19 mouse cellular contexts compared by ENCODE assay signal in the genomic region with DNA sequence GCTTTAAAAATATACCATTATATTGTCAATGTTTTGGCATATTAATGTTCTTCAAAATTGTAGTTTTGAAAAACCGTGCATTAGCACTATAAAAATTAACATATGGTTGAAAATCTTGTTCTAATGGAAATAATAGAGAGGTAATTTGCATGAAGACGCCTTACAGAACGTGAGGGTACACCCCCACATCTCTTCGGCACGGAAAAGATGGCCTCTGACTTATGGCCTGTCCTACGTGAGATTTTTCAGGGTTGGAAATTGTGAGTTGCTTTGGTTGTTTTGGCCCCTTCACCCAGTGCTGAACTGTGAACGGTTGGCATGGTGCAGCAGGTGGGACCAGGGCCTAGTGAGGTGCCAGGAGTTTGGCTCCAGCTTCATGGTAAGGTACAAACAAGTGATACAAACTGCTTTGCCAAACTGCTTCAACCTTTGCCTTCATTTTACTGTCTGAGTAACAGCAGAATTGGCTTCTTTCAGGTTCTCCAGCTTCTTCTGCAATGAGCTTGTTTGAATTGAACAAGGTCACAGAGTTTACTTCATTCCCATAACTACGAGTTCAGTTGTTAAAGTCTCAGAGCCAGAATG.
DNase-seq lines count a peak whose midpoint lies in the region; ATAC-seq and TF ChIP-seq lines count a peak whose summit lies in the region.
"Had no signal": no experiment of that assay in that cellular context is flagged by ENCODE, and none has a peak within 500 bp of the region (broad histone marks: within the 10 kb centered on the region; RNA-seq: fewer than 3 reads in every experiment).

No protein-coding gene starts in this region.

- H3K4me1 ChIP-seq in hindbrain, postnatal 0 days (ENCODE audit: insufficient read depth, low read length), result peaks cover 4% of the 10 kb centered on the region; the same call in 1 of the 2 replicates
- peaks cover 17% of the 10 kb centered on the region for H3K4me1 ChIP-seq in hindbrain, embryonic 12.5 days
- peaks cover 5% of the 10 kb centered on the region; the same call in 1 of the 2 replicates for H3K4me1 ChIP-seq in kidney, embryonic 16.5 days (ENCODE audit: insufficient read depth, low read length)
- peaks cover 5% of the 10 kb centered on the region; the same call in 1 of the 2 replicates for H3K4me1 ChIP-seq in small intestine, adult 2 months (ENCODE audit: control insufficient read depth, insufficient read depth, insufficient read length, low read length)
- H3K4me1 ChIP-seq: heart, embryonic 10.5 days had no signal

- H3K9ac ChIP-seq in hindbrain, postnatal 0 days (replicated peaks; ENCODE audit: low read length), result no peak overlapping the region
- no peak overlapping the region for H3K9ac ChIP-seq in hindbrain, embryonic 12.5 days
- no peak overlapping the region for H3K9ac ChIP-seq in kidney, embryonic 16.5 days (replicated peaks; ENCODE audit: low read length)

- no peak for ATAC-seq in hindbrain, postnatal 0 days
- ATAC-seq in hindbrain, embryonic 12.5 days (ENCODE audit: low FRiP score), result no peak
- ATAC-seq in kidney, embryonic 16.5 days (ENCODE audit: low FRiP score, low TSS enrichment), result no peak
- peak; percentile 57 for ATAC-seq in activated CD4-positive, CD25-positive, alpha-beta regulatory T cell, adult 4 months
- ATAC-seq: forebrain, embryonic 14.5 days; lung, postnatal 0 days had no signal

- H3K4me3 ChIP-seq in hindbrain, postnatal 0 days (ENCODE audit: low read length), result no peak overlapping the region
- H3K4me3 ChIP-seq in hindbrain, embryonic 12.5 days, result no peak overlapping the region
- no peak overlapping the region for H3K4me3 ChIP-seq in kidney, embryonic 16.5 days (ENCODE audit: low read length)
- H3K4me3 ChIP-seq in small intestine, adult 2 months (ENCODE audit: low read depth, low read length), result no peak overlapping the region
- H3K4me3 ChIP-seq: gastrocnemius, adult 2 months; heart, embryonic 10.5 days; left cerebral cortex, adult 2 months had no signal

- H3K27ac ChIP-seq in hindbrain, postnatal 0 days, result 0 out of 2 replicates have a peak overlapping the region, but pooled peaks have one; percentile 20
- H3K27ac ChIP-seq in hindbrain, embryonic 12.5 days, result no peak overlapping the region
- no peak overlapping the region for H3K27ac ChIP-seq in kidney, embryonic 16.5 days (ENCODE audit: low read length)
- peak overlapping the region; percentile 55; the same call in 1 of the 2 replicates for H3K27ac ChIP-seq in small intestine, adult 2 months (ENCODE audit: insufficient read depth, low read depth, low read length)
- H3K27ac ChIP-seq: gastrocnemius, adult 2 months; heart, embryonic 10.5 days; left cerebral cortex, adult 2 months; macrophage had no signal

- DNase-seq in hindbrain, postnatal 0 days (ENCODE audit: low spot score), result no peak
- DNase-seq in kidney, postnatal 36 days, result peak; percentile 33 to 36
- no peak for DNase-seq in gastrocnemius, postnatal 4 days (ENCODE audit: low spot score in 2 of 2)
- DNase-seq: B cell, adult 2 months; cerebellum, adult 2 months; cerebellum, postnatal 25 days; gastrocnemius, adult 2 months; layer of hippocampus, adult 9-11 months; thymus, adult 18-20 months; thymus, postnatal 36 days had no signal

- no peaks in the 10 kb centered on the region for H3K9me3 ChIP-seq in hindbrain, postnatal 0 days (ENCODE audit: low read length)
- no peaks in the 10 kb centered on the region for H3K9me3 ChIP-seq in hindbrain, embryonic 12.5 days (replicated peaks)
- no peaks in the 10 kb centered on the region for H3K9me3 ChIP-seq in kidney, embryonic 16.5 days (ENCODE audit: low read length)
- H3K9me3 ChIP-seq: heart, embryonic 10.5 days had no signal

- WGBS in hindbrain, postnatal 0 days, result 79% methylated on average over 8 of the region's 8 CpGs
- WGBS in hindbrain, embryonic 12.5 days, result 80% methylated on average over 8 of the region's 8 CpGs
- 84% methylated on average over 8 of the region's 8 CpGs for WGBS in kidney, embryonic 16.5 days
- WGBS in small intestine, adult 2 months, result 47% methylated on average over 8 of the region's 8 CpGs

- TF ChIP-seq POLR2A in small intestine, adult 2 months (IDR thresholded peaks at IDR 0.05; ENCODE audit: low read depth, low read length), result no peak

- no peaks in the 10 kb centered on the region for H3K36me3 ChIP-seq in hindbrain, postnatal 0 days (ENCODE audit: insufficient read depth, low read length)
- H3K36me3 ChIP-seq in hindbrain, embryonic 12.5 days, result no peaks in the 10 kb centered on the region
- H3K36me3 ChIP-seq in kidney, embryonic 16.5 days (ENCODE audit: insufficient read depth, low read length), result no peaks in the 10 kb centered on the region
- no peaks in the 10 kb centered on the region for H3K36me3 ChIP-seq in small intestine, adult 2 months (ENCODE audit: control insufficient read depth, insufficient read depth, low read length)
- H3K36me3 ChIP-seq: heart, embryonic 10.5 days had no signal

- H3K27me3 ChIP-seq in hindbrain, postnatal 0 days (ENCODE audit: insufficient read depth, low read length), result no peaks in the 10 kb centered on the region
- H3K27me3 ChIP-seq in hindbrain, embryonic 12.5 days, result no peaks in the 10 kb centered on the region
- no peaks in the 10 kb centered on the region for H3K27me3 ChIP-seq in kidney, embryonic 16.5 days (ENCODE audit: insufficient read depth, low read length)
- H3K27me3 ChIP-seq in small intestine, adult 2 months (ENCODE audit: control insufficient read depth, insufficient read depth, low read length), result no peaks in the 10 kb centered on the region

- H3K4me2 ChIP-seq in hindbrain, postnatal 0 days (ENCODE audit: low read depth, low read length), result no peak overlapping the region
- H3K4me2 ChIP-seq in hindbrain, embryonic 12.5 days (replicated peaks), result no peak overlapping the region
- H3K4me2 ChIP-seq in kidney, embryonic 16.5 days (replicated peaks; ENCODE audit: low read depth, low read length), result no peak overlapping the region

- no peak for TF ChIP-seq CTCF in hindbrain, postnatal 0 days (IDR thresholded peaks at IDR 0.05; ENCODE audit: low read depth)
- no peak for TF ChIP-seq CTCF in small intestine, adult 2 months (IDR thresholded peaks at IDR 0.05; ENCODE audit: extremely low read depth, insufficient read length, insufficient replicate concordance, low read depth, low read length)

Comparison
In these comparisons a context has a peak if more than half of its experiments do, and no peak if none do; other contexts are left out.
1. H3K27ac ChIP-seq: peak in hindbrain, postnatal 0 days (single experiment) and small intestine, adult 2 months (single experiment); none in hindbrain, embryonic 12.5 days (single experiment) and kidney, embryonic 16.5 days (single experiment).
2. DNase-seq: peak in kidney, postnatal 36 days (2 of 2); none in hindbrain, postnatal 0 days (single experiment) and gastrocnemius, postnatal 4 days (0 of 2).